Mouse (Mus musculus) thymus, adult 2 months (tissue): Measurements from ENCODE around the gene Tgm1.

Source experiments
- CTCF ChIP-seq: fragments of 200-500 bp; IDR thresholded peaks from 2 replicates; pipeline ENCODE4 v1.5.1; 2012; ENCODE audit warnings: mild to moderate bottlenecking, control low read depth, low read length, moderate library complexity, borderline replicate concordance; ENCODE audit not compliant: control insufficient read depth, poor library complexity, insufficient read depth; ENCODE audit errors: extremely low read depth
- POLR2A ChIP-seq: fragments of 200-500 bp; IDR thresholded peaks from 2 replicates; pipeline ENCODE4 v1.6.1; 2012; ENCODE audit warnings: mild to moderate bottlenecking, low read length, control low read depth, moderate library complexity; ENCODE audit not compliant: control insufficient read depth, poor library complexity, insufficient read depth; ENCODE audit errors: extremely low read depth

- TF ChIP-seq CTCF (no peak), POLR2A (no peak)
Observed at GRCm38 (mm10) chr14:55697226-55697625, 16.5 kb downstream of the Tgm1 start.
